Mouse (Mus musculus) hindbrain, embryonic 16.5 days (tissue): ENCODE measurements around the gene Mgea5. TPM values are rescaled to one million over a fixed set of nuclear protein-coding genes. Genes with fewer than 3 reads are reported as not detected.

Source experiments
- ATAC-seq: fragments of 200-750 bp; cut with Nextera tagmentation; 2 replicates; pipeline ENCODE4 v1.8.0; 2017; ENCODE audit warnings: moderate TSS enrichment, moderate library complexity
- H3K27ac ChIP-seq: fragments of 300-500 bp; sonication (generic); 2 replicates; pipeline ENCODE4 v1.5.1; 2014; ENCODE audit warnings: low read depth, mild to moderate bottlenecking, control low read depth, low read length, moderate library complexity
- H3K27me3 ChIP-seq: fragments of 300-500 bp; sonication (generic); replicated peaks from 2 replicates; pipeline ENCODE4 v1.6.1; 2014; ENCODE audit warnings: low read length; ENCODE audit not compliant: control insufficient read depth, insufficient read depth
- H3K36me3 ChIP-seq: fragments of 300-500 bp; sonication (generic); 2 replicates; pipeline ENCODE4 v1.6.1; 2014; ENCODE audit warnings: mild to moderate bottlenecking, low read length, moderate library complexity, mixed read lengths; ENCODE audit not compliant: control insufficient read depth, insufficient read depth
- H3K4me1 ChIP-seq: fragments of 300-500 bp; sonication (generic); 2 replicates; pipeline ENCODE4 v1.6.1; 2014; ENCODE audit warnings: low read depth, low read length; ENCODE audit not compliant: control insufficient read depth, insufficient read depth
- H3K4me2 ChIP-seq: fragments of 300-500 bp; sonication (generic); 2 replicates; pipeline ENCODE4 v1.6.1; 2014; ENCODE audit warnings: mild to moderate bottlenecking, low read length, control low read depth, moderate library complexity
- H3K4me3 ChIP-seq: fragments of 300-500 bp; sonication (generic); 2 replicates; pipeline ENCODE4 v1.5.1; 2014; ENCODE audit warnings: mild to moderate bottlenecking, low read length, control low read depth, moderate library complexity
- H3K9ac ChIP-seq: fragments of 300-500 bp; sonication (generic); 2 replicates; pipeline ENCODE4 v1.6.1; 2014; ENCODE audit warnings: low read depth, mild to moderate bottlenecking, control low read depth, low read length, moderate library complexity
- H3K9me3 ChIP-seq: fragments of 300-500 bp; sonication (generic); 2 replicates; pipeline ENCODE4 v1.6.1; 2014; ENCODE audit warnings: mild to moderate bottlenecking, low read length, moderate library complexity; ENCODE audit not compliant: control insufficient read depth
- WGBS: fragments of 180-500 bp; shearing (Covaris S2); extraction: QIAGEN DNeasy Blood & Tissue Kit; methylation state at CpG from one replicate; pipeline ENCODE4 v1.1.7; 2014; 5-methylcytosine and 5-hydroxymethylcytosine counted together
- polyA plus RNA-seq: library from polyadenylated mRNA; unstranded; fragments of >200 nt; fragmentation: Nextera tagmentation; extraction: Ambion mirVana; gene quantifications from 2 replicates; pipeline ENCODE4 v1.2.1, GENCODE M21; 2015

Gene Mgea5
- polyA plus RNA-seq, 1 experiment from 2014 or later, result 63.7 TPM

DNA sequence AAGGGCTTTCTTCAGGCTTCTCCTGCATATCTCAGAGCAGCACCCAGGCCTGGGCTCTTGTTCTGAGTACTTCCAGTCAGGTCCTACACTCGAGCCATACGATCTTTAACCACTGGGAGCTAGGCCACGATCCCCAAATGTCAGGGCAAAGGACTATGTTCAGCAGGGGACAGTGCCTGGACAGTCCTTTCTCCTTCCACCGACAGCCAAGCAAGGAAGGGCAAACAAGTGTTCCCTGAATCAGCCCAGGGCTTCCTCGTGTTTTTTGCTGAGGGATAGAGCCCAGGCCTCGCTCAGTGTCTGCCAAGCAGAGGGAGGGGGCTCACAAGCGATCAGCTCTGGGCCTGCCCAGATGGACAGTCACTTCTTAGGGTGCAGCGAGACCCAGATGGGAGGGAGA lies 53.6 kb downstream of the Mgea5 start:
- Histone ChIP-seq H3K9me3 (no peaks in the 10 kb centered on the region), H3K4me1 (no peaks in the 10 kb centered on the region), H3K36me3 (no peaks in the 10 kb centered on the region), H3K27me3 (peaks cover 74% of the 10 kb centered on the region), H3K27ac (no peak overlapping the region), H3K4me3 (no peak overlapping the region), H3K9ac (no peak overlapping the region), H3K4me2 (no peak overlapping the region)
- WGBS, result 70% methylated on average over 8 of the region's 8 CpGs
- ATAC-seq, result no peak

DNA sequence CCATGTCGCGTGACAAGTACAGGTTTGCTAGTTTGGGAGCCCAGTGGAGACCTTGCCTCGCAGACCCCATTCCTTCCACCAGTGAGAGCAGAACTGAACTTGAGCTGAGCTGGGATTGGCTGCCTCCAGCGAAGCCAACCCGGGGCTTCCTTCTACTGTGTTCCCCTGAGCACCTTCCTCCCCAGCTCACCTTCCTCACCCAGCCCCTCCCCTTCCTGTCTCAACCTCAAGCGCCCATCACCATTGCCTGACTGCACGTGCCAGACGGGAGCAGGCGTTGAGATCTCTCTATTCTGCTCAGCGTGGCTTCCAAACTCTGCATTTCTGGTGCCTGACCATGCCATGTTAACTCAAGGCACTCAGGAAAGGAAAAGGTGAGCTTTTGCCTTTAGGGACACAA lies 56.4 kb downstream of the Mgea5 start:
- Histone ChIP-seq H3K27me3 (peaks cover 47% of the 10 kb centered on the region), H3K4me2 (no peak overlapping the region), H3K9me3 (no peaks in the 10 kb centered on the region), H3K4me3 (no peak overlapping the region), H3K27ac (no peak overlapping the region), H3K36me3 (no peaks in the 10 kb centered on the region), H3K9ac (no peak overlapping the region), H3K4me1 (no peaks in the 10 kb centered on the region)
- 70% methylated on average over 10 of the region's 10 CpGs for WGBS
- no peak for ATAC-seq

DNA sequence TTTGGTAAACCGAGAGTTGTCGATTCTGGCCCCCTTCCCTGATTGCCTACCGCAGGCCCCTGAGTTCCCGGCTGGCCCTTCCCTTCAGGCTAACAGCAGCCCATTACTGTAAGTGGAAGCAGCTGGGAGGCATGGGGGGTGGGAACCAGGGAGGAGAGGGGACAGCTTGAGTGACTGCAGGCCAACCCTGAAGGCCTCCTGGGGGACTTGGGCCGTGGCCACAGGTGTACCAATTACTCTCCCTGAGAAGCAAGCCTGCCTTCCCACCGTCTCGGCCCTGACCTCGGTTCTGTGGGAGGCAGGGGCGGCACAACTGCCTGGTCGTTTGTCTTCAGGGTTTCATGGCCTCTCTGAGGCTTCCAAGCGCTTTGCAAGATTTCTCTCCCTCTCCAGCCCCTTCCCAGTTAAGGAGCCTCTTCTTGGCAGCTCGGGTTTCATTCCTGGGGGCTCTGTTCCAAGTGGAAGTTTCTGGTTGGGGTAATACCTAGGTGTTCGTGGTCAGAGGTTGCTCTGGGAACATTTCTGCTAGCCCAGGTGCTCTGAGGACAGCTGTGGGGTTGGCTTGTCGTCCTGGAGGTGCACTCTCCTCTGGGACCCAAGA lies 57.9 kb downstream of the Mgea5 start:
- H3K4me3 ChIP-seq, result no peak overlapping the region
- no peak for ATAC-seq
- H3K27ac ChIP-seq, result no peak overlapping the region
- H3K27me3 ChIP-seq, result peaks cover 39% of the 10 kb centered on the region
- no peaks in the 10 kb centered on the region for H3K36me3 ChIP-seq
- no peaks in the 10 kb centered on the region for H3K4me1 ChIP-seq
- 42% methylated on average over 12 of the region's 14 CpGs for WGBS
- no peak overlapping the region for H3K9ac ChIP-seq
- H3K9me3 ChIP-seq, result no peaks in the 10 kb centered on the region
- no peak overlapping the region for H3K4me2 ChIP-seq

DNA sequence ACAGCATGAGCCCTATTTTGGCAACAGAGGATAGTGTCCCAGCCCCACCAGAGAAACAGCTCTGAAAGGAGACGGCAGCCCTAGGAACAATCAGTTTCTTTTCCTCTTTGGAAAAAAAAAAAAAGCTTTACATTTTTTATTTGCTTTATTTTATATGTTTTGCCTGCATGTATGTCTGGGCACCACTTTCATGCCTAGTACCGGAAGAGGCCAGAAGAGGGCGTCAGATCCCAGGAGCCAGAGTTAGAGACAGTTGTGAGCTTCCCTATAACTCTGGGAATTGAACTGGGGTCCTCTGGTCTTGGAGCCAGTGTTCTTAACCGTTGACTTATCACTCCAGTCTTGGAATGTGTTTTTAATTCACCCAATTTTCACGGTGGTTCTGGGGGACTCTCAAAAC lies 61.4 kb downstream of the Mgea5 start:
- WGBS, result 74% methylated on average over 5 of the region's 5 CpGs
- Histone ChIP-seq H3K9ac (no peak overlapping the region), H3K4me1 (peaks cover 5% of the 10 kb centered on the region), H3K4me3 (no peak overlapping the region), H3K27me3 (peaks cover 33% of the 10 kb centered on the region), H3K27ac (no peak overlapping the region), H3K36me3 (no peaks in the 10 kb centered on the region), H3K9me3 (no peaks in the 10 kb centered on the region), H3K4me2 (no peak overlapping the region)
- no peak for ATAC-seq

GRCm38 (mm10) chr19:45718286-45718685 lies 65.4 kb downstream of the Mgea5 start:
- Histone ChIP-seq H3K4me2 (peak overlapping the region; percentile 63), H3K9me3 (no peaks in the 10 kb centered on the region), H3K4me1 (peaks cover 7% of the 10 kb centered on the region), H3K9ac (peak overlapping the region; percentile 62), H3K36me3 (no peaks in the 10 kb centered on the region), H3K27me3 (peaks cover 21% of the 10 kb centered on the region), H3K4me3 (no peak overlapping the region), H3K27ac (0 out of 2 replicates have a peak overlapping the region, but pooled peaks have one; percentile 60)
- WGBS, result 48% methylated on average over 3 of the region's 3 CpGs
- 0 out of 2 replicates have a peak, but pooled peaks have one; percentile 34 for ATAC-seq

DNA sequence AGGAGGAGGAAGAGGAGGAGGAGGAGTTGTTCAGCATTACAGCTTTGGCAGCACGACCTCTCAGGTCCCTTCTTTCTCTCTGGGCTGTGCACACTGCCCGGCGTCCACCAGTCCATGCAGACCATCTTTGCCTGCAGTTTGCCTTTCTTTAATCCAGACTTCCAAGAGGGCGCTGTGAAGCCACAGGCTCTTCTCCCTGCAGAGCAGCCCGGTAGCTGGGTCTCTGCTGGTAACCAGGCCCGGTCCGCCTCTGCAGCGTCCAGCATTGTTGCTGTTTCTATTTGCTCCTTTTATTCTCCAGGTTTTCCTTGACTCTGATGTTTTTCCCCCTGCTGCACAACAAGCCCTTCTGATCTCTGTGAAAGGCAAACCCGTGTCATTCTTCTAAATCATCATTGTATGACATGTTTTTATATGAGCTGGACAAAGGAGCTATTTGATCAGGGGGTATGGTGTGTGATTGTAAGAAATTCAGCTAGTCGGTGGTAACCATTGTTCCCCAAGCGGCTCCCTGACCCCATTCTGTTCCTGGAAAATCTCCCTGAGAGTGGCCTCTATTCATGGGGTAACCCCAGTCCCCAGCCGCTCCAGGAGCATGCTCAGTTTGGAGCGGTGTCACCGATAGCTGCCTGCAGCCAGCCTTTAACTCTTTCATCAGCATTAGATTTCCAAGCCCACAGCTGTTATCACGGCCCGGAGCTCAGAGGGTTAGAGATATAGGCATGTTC lies 66.0 kb downstream of the Mgea5 start:
- Histone ChIP-seq H3K27me3 (peaks cover 21% of the 10 kb centered on the region), H3K4me2 (peak overlapping the region; percentile 63), H3K9ac (peak overlapping the region; percentile 62), H3K27ac (peak overlapping the region; percentile 60; the same call in 1 of the 2 replicates), H3K9me3 (no peaks in the 10 kb centered on the region), H3K36me3 (no peaks in the 10 kb centered on the region), H3K4me3 (peak overlapping the region; percentile 23), H3K4me1 (peaks cover 7% of the 10 kb centered on the region)
- ATAC-seq, result peak; percentile 91
- 1% methylated on average over 16 of the region's 16 CpGs for WGBS

- 60% methylated on average over 3 of the region's 3 CpGs for WGBS
- Histone ChIP-seq H3K9me3 (no peaks in the 10 kb centered on the region), H3K4me2 (no peak overlapping the region), H3K27ac (no peak overlapping the region), H3K4me1 (no peaks in the 10 kb centered on the region), H3K36me3 (no peaks in the 10 kb centered on the region), H3K4me3 (no peak overlapping the region), H3K27me3 (no peaks in the 10 kb centered on the region), H3K9ac (no peak overlapping the region)
- no peak for ATAC-seq
These were observed 74.9 kb downstream of the Mgea5 start for GRCm38 (mm10) chr19:45708704-45709103.

Other genes with a start within 250 kb of the Mgea5 start
- gene Poll, start 223.3 kb downstream of the Mgea5 start, polyA plus RNA-seq, result 11.1 and 14.6 TPM in 2 replicates
- gene Gm17018, start 223.2 kb downstream of the Mgea5 start, polyA plus RNA-seq, result 77.0 and 85.7 TPM in 2 replicates
- gene Fbxw4, start 123.5 kb downstream of the Mgea5 start, polyA plus RNA-seq, result 5.3 and 6.7 TPM in 2 replicates
- gene Fgf8, start 40.9 kb downstream of the Mgea5 start, polyA plus RNA-seq, result 0.52 and 0.69 TPM in 2 replicates
- 5.7 and 6.5 TPM in 2 replicates for gene Npm3, start 34.2 kb downstream of the Mgea5 start, polyA plus RNA-seq
- gene Kcnip2, start 32.2 kb upstream of the Mgea5 start, polyA plus RNA-seq, result 17.0 and 19.2 TPM in 2 replicates
- 21.4 and 22.6 TPM in 2 replicates for gene Armh3, start 214.7 kb upstream of the Mgea5 start, polyA plus RNA-seq
- gene Hps6, start 219.7 kb upstream of the Mgea5 start, polyA plus RNA-seq, result 6.1 and 7.2 TPM in 2 replicates